Mouse (Mus musculus): Measurements from ENCODE around the gene Slc2a12.

Gene Slc2a12

DNA sequence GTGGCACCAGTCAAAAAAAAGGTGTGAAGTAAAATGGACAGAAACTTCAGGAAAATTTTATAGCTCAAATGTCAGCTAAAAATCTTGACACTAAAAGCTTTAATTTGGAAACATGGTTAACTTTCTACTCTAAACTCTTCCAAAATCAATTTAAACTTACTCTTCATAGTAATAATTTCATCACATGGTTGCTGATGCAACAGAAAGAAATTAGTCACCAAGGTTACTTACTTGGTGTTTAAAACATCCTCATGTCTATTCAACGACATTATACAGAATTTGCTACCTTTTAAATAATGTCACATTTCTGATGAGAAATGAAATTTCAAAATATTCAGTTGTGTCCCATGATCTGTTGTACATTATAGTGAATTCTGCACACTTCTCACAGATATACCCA, 83.4 kb downstream of the Slc2a12 start:
- in situ Hi-C loops (cut with MboI, MseI), result no loop called here

DNA sequence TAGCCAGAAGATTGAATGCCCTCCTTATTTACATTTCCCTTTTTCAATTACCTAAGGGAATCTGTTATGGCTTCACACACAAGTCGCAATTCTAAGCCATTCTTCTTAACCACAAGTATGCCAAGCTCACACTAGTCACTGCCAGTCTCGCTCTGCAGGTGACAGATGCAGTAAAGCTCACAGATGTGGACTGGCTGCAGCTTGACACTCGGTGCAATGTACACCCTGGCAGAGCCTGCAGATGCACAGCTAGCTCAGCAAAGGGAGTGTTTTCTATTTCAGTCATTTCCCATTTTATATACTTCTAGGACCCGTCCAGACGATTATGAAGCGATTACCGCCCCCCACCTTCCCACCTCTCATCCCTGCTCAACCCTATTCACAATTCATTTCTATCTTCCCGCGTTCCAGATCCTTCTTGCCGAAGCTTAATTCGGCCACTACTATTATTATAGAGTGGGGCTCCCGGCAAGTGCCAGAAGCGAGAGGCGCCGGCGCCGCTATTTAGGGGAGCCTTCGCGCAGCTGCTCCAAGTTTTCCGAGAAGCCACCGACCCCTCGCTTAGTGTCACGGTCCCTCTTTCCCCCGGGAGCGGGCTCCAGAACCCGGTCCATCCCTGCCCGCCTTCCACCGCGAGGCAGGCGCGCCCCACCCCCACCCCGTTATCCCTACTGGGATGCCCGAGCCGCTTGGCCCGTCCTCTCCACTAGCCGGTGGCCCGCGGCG, 85.6 kb downstream of the Slc2a12 start:
- in situ Hi-C loops (cut with MboI, MseI), result no loop called here

DNA sequence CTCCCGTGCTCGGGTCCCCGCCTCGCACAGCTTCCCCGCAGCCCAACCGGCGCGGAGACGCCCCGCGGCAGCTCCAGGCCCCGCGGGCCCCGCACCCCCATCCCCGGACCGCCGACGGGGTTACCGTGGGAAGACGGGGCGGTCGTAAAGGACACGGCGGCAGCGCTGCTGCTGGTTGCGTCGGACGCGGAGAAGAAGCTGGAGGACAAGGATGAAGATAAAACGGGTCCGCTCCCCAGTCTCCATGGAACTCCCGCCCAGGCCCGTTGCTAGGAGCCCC, 86.1 kb downstream of the Slc2a12 start:
- in situ Hi-C loops (cut with MboI, MseI), result no loop called here

DNA sequence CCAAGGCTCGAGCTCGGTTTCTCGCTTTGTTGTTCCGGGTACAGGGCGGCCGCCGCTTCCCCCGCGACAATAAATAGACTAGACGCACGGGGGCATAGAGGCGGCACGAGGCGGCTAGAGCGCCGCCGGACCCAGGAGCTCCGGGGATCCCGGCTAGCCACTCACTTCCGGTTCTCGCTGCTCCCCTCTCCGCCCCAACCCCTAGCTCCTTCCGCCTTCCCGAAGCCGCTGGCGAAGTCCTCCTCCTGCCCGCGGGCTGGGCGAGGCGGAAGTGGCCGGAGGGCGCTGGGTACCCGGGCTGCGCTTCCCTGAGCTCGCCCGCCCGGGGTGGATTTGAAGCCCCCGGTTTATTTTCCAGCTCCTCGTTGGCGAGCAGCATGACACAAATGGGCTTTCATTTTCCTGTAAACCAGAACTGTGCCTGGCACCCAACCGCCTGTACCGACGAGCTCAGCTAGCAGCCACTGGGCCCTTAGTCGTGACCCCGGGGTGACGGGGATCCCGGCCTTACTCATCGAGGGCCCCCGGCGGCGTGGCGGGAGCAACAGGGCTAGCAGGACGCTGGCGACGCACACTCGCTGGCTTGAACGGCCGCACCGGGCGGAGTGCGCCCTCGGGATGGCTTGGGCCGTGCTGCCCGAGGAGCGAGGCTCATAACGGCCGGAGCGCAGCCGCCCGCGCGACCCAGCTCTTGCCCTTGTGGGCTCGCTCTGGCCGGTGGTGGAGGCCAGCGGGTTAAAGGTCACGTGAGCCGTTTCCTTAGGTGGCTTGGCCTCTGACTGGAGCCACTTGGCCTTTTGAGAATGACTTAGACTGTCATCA, 86.7 kb downstream of the Slc2a12 start, which contains the start of gene Tbpl1:
TSS of gene Tbpl1 (minus strand) at position 667 of the 822 bp plus-strand sequence.
- in situ Hi-C loops (cut with MboI, MseI), result no loop called here

DNA sequence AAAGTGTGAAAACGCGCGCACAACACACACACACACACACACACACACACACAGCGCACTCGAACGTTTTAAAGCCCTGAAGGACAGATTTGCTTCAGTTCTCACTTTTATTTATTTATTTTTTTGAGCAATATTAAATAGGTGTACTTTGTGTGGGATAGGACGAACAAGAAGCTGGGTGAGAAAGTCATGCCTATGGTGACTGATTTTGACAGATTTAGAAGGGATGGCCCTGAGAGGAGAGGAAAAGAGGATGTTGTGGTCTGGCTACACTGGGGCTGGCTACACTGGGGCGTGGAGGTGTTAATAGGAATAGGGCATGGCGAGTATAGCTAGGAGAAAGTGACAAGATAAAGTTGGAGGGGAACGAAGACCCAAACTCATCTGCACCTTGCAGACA, 87.4 kb downstream of the Slc2a12 start:
- in situ Hi-C loops (cut with MboI, MseI), result no loop called here

DNA sequence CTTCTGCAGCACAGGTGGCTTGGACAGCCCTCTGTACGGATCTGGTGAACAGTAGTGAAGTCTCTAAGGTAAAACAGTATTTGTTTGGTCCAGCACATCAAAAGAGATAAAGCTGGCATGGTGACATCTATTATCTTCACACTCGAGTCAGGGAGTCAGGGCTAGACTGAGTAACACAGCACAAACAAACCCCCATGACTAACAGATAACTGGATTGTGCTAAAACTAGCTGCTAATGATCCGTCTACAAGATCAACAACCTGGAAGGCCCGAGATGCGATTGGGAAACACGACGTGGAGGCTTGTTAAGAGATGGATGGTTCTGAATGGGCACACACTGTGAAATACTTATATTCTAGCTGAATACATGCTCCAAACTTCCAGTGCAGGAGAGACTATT, 101.1 kb downstream of the Slc2a12 start:
- in situ Hi-C loops (cut with MboI, MseI), result loop anchor here (10.0 kb wide), 1 partner anchor 931 kb away; no protein-coding TSS in a partner anchor

DNA sequence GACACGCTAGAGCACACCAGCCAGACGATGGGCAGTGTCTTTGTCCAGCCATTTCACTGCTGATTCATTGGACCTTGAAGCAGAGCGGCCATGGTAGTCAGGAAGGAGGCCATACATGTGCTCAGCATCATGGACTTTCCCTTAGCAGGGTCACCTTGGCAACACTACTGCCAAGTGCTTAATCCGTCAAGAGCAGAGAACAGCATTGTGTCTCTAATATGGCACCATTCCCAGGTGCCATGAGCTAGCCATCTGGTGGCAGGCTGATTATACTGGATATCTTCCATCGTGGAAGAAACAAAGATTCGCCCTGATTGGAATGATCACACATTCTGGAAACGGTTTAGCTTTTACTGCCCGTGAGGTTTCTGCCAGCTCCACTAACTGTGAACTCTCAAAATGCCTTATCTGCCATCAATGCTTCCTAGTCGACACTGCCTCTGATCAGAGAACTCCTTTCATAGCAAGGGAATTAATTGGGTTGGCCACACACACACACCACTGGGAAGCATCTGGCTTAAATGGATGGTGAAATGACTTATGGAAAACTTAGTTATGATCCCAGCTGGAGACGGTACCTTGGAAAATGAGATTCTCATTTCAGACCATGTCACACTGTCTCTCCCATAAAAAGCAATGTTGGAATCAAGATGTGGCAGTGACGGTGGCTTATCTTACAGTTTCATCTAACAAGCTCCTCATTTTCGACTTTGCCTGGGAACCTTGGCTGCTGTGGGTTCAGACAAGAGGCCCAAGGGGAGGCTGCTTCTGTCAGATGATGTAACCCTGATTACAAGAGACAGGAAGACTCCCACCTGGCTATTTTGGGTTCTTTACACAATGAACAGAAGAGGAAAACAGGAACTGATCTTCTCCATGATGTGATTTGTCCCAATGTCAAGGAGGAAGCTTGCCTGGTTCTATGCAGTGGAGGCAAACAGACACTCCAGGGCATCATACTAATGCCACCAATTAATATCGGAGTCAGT, 101.8 kb downstream of the Slc2a12 start:
- in situ Hi-C loops (cut with MboI, MseI), result loop anchor here (10.0 kb wide), 1 partner anchor 932 kb away; no protein-coding TSS in a partner anchor

DNA sequence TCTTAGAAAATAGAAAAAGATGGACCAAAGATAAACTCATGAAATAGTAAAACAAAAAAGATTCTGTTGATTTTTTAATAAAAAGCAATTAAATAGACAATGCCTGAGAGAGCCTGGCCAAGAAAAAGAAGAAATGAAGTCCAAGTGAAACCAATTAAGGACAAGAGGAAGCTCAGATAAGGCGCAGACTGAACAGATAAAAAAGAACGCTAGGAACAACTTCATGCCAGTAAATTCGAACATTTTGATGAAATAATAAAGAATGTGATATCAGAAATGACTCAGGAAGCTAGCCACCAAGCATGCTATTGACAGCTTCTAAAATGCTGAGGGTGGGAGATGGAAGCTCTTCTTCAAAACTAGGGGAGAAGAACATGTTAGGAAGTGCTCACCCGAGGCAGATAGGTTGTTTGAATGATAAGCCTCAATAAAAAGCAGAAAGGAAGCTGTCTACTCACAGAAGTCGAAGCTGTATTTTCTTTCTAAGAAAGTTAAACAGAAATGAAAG, 106.4 kb downstream of the Slc2a12 start:
- in situ Hi-C loops (cut with MboI, MseI), result no loop called here
